Mouse (Mus musculus) spleen, adult 2 months (tissue): Measurements from ENCODE around the gene Proser2.

ENCODE experiments used
- CTCF ChIP-seq: fragments of 200-500 bp; IDR thresholded peaks from 2 replicates; pipeline ENCODE4 v1.5.1; 2011; ENCODE audit warnings: mild to moderate bottlenecking, inconsistent platforms; ENCODE audit not compliant: insufficient read depth, insufficient read length, insufficient replicate concordance; ENCODE audit errors: extremely low read depth
- POLR2A ChIP-seq: fragments of 200-500 bp; IDR thresholded peaks from 2 replicates; pipeline ENCODE4 v1.6.1; 2011; ENCODE audit warnings: low read depth, low read length, inconsistent platforms

DNA sequence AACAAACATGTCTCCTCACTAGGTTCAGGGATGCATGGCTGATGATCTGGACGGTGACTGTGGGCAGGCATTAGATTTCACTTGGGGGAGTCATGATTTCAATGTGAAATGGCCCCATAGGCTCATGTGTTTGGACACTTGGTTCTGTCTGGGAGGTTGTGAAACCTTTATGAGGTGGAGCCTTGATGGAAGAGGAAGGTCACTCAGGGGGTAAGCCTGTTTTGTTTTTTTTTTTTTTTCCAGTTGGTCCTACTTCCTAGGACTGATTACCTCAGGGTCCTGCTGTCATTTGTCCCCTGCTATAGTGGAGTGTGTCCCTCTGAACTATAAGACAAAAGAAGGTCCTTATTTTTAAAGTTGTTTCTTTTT lies 49.7 kb upstream of the Proser2 start:
- TF ChIP-seq CTCF (no peak), POLR2A (no peak)
